Mouse (Mus musculus): Measurements from ENCODE around the gene Clgn.

The Clgn gene

DNA sequence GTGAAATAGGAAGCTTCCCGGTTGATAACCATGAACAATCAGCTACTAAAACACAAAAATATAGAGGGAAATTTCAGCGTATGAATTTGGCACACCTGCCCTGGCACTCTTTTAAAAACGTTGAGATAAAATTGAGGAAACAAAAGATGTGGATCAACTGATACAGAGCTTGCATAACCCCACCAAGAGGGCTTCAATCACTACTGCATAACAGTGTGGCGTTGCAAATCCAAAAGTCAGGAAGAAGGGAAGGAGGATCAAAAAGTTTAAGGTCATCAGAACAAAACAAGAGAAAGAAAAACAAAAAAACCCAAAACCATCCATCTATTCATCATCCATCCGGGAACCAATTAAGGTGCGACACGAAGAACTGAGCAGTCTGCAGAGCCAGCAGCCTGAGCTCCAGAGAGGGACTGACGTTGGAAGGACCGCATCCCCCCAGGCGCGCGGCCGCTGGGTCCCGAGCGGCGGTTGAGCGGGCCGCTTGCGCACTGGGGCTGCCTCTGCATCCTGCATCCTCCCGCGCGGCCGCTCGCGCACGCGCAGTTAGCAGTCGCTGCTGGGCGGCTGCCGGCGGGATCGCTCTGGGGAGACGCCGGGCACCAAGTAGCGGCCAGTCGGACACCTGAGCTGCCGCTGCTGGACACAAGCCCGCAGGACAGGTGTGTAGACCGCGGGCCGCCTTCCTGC lies at the start of gene Clgn:
Clgn (plus strand) TSS at position 552 of the 690 bp plus-strand sequence.
- CTCF ChIA-PET, result no interaction called here

DNA sequence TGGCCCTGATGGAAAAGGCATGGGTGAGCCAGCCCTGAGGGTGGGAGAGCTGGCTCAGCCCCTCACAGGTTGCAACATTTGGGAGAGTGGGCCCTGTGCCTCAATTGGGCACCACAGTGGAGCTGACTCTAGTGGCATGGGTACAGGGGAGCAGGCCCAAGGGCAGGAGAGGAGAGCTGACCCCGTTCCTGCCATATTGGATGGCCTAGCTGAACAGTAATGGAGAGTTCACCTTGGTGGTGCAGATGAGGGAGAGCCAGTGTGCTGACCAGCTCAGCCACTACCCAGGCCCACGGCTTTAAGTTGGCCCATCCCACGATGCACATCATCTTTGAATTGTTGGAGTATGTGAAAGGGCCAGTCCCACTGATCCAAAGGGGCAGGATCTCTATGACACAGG lies 47.6 kb upstream of the Clgn start:
- CTCF ChIA-PET, result interaction anchor here (0.5 to 0.6 kb wide), 2 partner anchors 102 to 110 kb away, joined by 4 to 5 read pairs; no protein-coding TSS in a partner anchor

DNA sequence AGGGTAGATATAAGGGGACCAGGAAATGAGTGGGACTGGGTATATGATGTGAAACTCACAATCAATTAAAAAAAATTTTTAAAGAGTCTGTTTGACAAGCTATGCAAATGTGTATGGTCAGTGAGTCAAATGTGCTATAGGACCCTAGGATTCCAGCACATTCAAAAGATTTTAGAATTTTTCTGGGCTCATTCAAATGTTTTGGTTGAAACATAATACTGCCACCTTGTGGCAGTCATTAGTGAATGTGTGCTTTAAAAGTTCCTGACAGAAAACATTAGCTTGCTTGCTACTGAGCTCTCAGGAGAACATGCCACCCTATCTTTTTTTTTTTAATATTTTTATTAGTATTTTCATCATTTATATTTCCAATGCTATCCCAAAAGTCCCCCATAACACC lies 47.0 kb upstream of the Clgn start:
- CTCF ChIA-PET, result interaction anchor here (0.5 to 0.7 kb wide), 3 partner anchors 101 to 138 kb away, joined by 4 to 10 read pairs (median 5); no protein-coding TSS in a partner anchor

- CTCF ChIA-PET, result no interaction called here
Measured at GRCm38 (mm10) chr8:83348263-83348662, 41.4 kb upstream of the Clgn start, which contains the start of gene Mgat4d. Gene Mgat4d (plus strand): TSS chr8:83348471.

DNA sequence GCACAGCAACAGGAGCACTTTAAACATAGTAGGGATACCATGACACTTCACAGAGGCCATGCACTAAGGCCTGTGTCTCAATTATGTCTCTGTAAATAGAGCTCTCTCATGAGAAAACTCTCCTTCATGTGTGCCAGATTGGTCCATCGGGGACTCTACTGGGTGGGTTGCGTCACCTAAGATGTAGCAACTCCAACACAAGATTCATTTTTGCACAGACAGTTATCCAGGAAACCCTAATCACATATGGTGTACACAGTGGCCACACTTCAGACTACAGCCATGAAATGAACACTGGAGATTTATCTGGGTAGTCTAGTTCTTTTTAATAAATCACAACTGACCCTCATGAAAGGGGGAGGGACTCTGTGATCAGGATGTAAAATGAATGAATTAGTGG lies 38.4 kb upstream of the Clgn start:
- CTCF ChIA-PET, result no interaction called here

DNA sequence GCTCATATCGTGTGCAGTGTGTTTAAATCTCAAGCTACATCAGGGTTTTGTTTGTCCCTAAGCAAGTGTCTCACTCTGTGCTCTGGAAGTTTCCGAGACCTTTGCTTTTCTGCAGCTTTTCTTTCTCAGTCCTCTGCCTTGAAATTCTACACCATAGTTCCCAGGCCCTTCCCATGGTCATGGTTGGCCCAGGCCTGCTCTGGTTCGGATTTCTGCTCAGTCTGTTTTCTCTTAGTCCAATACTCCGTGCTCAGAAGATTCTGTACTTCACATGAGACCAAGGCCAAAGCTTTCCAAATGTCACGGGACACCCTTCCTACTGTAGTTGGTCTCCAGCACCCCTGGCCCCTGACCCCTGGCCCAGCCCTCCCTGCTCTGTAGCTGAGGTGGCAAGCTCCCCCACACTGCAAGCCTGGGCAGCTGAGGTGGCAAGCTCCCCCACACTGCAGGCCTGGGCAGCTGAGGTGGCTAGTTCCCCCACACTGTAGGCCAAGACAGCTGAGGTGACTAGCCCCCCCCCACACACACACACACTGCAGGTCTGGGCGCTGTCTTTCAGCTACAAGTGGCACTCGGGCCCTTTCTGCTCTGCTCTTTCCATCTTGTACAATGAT lies 26.4 kb upstream of the Clgn start:
- CTCF ChIA-PET, result no interaction called here

DNA sequence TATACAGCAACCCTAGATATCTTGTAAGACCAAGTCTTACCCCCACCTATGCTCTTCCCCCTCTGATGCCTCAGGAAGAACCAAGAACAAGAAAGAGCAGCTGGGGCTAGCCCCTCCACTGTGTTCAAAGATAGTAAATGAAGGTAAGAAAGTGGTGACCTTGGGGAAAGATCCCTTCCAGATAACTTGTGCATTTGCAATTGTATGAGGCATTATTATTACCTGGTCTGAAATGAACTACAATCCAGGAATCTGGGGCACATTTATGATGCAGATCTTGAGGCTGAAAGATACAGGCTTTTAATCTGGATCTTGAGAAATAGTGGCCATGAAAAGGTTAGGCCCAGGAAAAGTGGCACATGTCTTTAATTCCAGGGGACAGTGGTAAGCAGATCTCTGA lies 12.4 kb upstream of the Clgn start:
- CTCF ChIA-PET, result no interaction called here

GRCm38 (mm10) chr8:83380141-83380540 lies 9.5 kb upstream of the Clgn start:
- CTCF ChIA-PET, result no interaction called here

DNA sequence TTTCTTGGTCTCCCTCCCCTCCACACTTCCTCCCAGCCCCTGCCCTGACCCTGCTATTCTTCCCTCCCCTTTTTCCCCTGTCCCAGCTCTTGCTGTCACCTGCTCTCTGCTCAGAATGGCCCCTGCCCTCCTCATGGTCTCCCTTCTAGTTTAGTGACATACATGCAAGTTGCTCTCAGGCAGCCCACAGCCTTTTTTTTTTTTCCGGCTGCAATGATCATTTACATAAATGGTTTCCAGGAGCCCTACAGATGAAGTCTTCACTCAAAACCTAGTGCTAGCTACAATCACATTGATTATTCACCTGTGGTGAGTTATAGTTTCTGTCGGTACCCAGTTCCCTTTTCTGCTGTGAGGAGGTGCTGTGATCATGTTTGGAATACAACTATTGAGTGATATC lies 8.7 kb upstream of the Clgn start:
- CTCF ChIA-PET, result interaction anchor here (0.6 to 0.7 kb wide), 2 partner anchors 48 to 70 kb away, joined by 3 to 9 read pairs; no protein-coding TSS in a partner anchor

DNA sequence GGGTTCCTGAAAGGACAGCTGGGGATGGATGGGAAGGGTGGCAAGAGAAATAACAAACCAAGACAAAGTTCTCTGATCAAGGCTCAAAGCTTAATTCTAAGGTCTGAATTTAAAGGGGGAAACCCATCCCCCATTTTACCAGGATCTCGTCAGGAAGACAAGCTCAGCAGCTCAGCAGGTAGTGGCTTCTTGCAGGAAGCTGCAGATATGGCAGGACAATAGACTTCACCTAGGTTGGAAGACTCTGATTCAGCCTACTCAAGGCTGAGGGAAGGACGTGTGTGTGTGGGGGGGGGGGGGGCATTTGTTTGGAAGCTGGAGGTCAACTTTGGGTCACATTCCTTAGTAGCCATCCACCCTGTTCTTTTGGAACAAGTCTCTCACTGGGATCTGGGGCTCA lies 6.8 kb upstream of the Clgn start:
- CTCF ChIA-PET, result no interaction called here

- CTCF ChIA-PET, result no interaction called here
Measured at GRCm38 (mm10) chr8:83390006-83390701, 487 bp downstream of the Clgn start.

- CTCF ChIA-PET, result no interaction called here
Measured at GRCm38 (mm10) chr8:83392521-83392920, 2.9 kb downstream of the Clgn start.

DNA sequence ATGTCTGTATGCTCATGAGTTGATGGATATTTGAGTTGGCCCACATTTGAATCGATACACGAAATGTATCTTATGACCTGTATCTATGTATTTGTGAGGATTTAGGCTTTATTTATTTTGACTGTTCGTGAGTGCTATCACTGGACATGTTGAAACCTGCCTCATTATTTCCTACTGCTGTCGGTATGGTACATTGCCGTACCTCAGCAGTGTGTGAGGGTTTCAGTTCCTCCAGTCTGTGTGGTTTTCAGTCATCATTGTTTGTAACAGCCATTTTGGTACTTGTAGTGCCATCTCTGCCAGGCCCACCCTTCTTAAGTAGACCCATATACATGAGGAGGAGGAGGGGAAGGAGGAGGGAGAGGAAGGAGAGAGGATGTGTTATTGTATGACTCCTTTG lies 4.7 kb downstream of the Clgn start:
- CTCF ChIA-PET, result no interaction called here

DNA sequence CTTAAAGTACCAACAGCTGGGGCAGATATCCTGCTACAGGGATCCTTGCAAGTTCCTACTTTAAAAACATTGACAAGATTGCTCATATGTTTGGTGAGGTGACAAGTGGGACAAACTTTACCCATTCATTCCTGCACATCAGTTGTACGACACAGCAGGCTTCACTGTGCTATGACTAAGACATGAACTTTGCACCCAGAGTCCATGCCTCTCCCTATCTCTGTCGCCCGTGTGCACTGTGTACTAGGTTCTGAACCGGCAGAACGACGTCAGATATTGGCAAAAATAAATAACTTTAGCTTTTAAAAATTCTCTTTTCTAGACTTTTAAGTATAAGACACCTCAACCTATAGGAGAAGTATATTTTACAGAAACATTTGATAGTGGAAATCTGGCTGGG lies 7.0 kb downstream of the Clgn start:
- CTCF ChIA-PET, result no interaction called here

DNA sequence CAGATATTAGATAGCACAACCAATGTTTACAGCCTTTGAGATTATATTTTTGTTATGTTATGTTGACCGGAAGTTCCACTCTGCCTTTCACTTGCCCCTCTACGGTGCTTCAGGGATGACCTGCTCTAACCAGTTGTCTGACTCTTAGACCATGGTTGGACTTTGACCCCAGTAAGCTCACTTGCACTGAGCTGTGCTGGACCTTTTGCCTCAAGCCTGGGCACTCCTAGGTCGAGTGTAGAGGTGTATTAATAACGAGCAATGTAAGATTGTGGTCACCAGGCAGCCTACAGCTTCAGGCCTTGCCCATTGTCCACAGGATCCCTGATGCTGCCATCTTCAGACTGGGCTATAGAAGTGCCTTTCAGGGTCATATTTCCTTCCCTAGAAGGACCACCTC lies 8.1 kb downstream of the Clgn start:
- CTCF ChIA-PET, result no interaction called here

GRCm38 (mm10) chr8:83405548-83405947 lies 15.9 kb downstream of the Clgn start:
- CTCF ChIA-PET, result no interaction called here

GRCm38 (mm10) chr8:83406836-83407235 lies 17.2 kb downstream of the Clgn start:
- CTCF ChIA-PET, result no interaction called here

DNA sequence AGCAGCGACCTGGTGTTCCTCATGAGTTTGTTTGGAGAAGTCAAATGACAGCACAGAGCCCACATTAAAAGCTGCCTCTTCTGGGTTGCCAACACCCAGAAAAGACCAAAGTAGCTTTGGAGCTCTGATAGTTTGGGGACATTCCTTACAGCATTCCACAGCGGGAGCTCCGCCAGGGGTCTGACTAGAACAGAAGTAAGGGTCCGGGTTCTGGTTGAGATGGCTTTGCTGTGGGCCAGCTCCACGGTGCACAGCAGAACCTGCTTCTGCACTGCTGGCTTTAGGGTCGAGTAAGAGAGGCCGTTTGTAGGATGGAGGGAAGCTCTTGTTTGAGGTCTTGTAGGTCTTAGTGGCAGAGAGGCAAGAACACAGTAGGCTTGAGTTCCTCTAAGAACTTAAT lies 18.8 kb downstream of the Clgn start:
- CTCF ChIA-PET, result interaction anchor here (0.5 kb wide), 1 partner anchor 43 kb away, joined by 4 read pairs; no protein-coding TSS in a partner anchor

DNA sequence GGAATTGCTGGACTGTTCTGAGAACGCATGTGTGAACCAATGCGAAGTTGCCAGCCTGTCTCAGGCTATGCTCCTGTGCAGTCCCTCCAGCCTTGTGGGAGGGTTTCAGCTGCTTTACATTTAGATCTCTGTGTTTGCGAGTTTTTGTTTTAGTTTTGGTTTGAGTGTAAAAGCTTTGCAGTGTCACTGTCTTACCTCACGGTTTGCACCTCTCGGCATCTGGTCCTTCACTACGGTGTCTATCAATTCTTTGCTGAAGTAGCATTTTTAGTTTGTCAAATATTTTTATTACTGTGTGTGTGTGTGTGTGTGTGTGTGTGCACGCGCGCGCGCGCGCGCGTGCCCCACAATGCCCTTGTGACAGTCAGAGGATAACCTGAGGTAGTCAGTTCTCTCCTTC lies 27.2 kb downstream of the Clgn start:
- CTCF ChIA-PET, result interaction anchor here (0.6 kb wide), 2 partner anchors 15 to 34 kb away, joined by 4 read pairs; no protein-coding TSS in a partner anchor

- CTCF ChIA-PET, result no interaction called here
Measured at GRCm38 (mm10) chr8:83417970-83418369, 28.3 kb downstream of the Clgn start.

DNA sequence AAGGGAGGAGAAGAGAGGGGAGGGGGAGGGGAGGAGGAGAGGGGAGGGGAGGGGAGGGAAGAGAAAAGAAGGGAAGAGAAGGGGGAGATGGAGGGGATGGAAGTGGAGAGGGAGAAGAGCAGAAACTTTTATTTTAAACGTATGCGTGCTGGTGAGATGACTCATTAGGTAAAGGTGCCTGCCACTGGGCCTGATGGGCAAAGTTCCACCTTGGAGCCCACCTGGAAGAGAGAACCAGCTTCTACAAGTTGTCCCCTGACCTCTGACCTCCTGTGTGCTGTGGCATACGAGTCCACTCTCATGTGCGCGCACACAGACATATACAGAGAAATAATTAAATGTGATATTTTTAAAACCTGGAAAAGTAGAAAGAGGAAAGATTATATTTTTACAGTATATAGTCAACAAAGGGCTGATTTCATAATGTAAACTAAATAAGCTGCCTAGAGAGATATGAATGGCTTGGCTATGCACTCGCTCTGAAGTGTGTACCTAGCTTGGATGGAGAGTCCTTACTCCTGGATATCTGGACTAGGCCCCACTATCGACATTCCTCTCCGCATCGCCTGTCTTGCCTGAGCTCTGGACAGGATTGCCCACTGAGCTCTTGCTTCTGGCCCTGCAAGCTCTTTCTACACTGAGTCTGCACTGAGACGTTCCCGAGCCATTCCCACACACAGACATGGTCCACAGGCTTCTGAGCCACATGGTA lies 29.3 kb downstream of the Clgn start:
- CTCF ChIA-PET, result no interaction called here

- CTCF ChIA-PET, result no interaction called here
Measured at GRCm38 (mm10) chr8:83421354-83421753, 31.7 kb downstream of the Clgn start.
